Mouse (Mus musculus): Measurements from ENCODE around the gene Slc43a1. TPM values are rescaled to one million over a fixed set of nuclear protein-coding genes. Genes with fewer than 3 reads are reported as not detected.

Slc43a1 gene
- total RNA-seq, 2 experiments from 2014 or later = 0.15 to 0.24 TPM

- intact Hi-C loops (cut with DNase I) = no loop called here
Measured at GRCm38 (mm10) chr2:84859991-84860780, 21.5 kb downstream of the Slc43a1 start.

GRCm38 (mm10) chr2:84861430-84861829, 22.8 kb downstream of the Slc43a1 start:
- intact Hi-C loops (cut with DNase I) = no loop called here
- DNase-seq (ENCODE audit: low spot score in 2 of 2) = no peak

More at GRCm38 (mm10) chr2:84859991-84860780, 21.5 kb downstream of the Slc43a1 start:
- DNase-seq (ENCODE audit: low spot score in 2 of 2) = no peak

DNA sequence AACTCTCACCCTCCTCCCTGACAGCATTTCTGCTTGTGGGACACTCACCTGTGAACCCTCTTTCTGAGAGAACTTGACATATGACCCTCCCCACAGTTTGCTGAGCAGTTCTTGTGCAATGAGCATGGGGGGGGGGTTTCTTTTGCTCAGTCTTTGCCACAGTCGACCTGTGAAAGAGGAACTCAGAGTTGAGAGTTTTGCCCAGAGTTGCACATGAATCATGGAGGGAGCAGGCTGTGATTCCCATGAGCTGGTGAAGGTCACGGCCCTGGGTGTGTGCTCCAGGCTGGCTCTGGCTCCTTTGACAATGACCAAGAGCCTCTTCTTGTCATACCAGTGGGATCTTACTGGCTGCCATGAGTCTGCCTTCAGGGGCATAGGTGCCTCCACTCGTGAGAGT, 23.6 kb downstream of the Slc43a1 start:
- intact Hi-C loops (cut with DNase I) = no loop called here
- DNase-seq (ENCODE audit: low spot score in 2 of 2) = no peak

- intact Hi-C loops (cut with DNase I) = no loop called here
Measured at GRCm38 (mm10) chr2:84865616-84866571, 27.2 kb downstream of the Slc43a1 start.

GRCm38 (mm10) chr2:84868521-84868943, 29.9 kb downstream of the Slc43a1 start:
- peak; percentile 83 to 92 for DNase-seq (ENCODE audit: low spot score in 2 of 2)
- intact Hi-C loops (cut with DNase I) = loop anchor here (2.0 kb wide), 1 partner anchor 20 kb away; no protein-coding TSS in a partner anchor

More at GRCm38 (mm10) chr2:84865616-84866571, 27.2 kb downstream of the Slc43a1 start:
- DNase-seq (ENCODE audit: low spot score in 2 of 2) = peak; percentile 75 to 83

- peak in 1 of 2 experiments; percentile 52 for DNase-seq (ENCODE audit: low spot score in 2 of 2)
- intact Hi-C loops (cut with DNase I) = loop anchor here (2.0 kb wide), 1 partner anchor 20 kb away; no protein-coding TSS in a partner anchor
Measured at GRCm38 (mm10) chr2:84868977-84869376, 30.3 kb downstream of the Slc43a1 start.

DNA sequence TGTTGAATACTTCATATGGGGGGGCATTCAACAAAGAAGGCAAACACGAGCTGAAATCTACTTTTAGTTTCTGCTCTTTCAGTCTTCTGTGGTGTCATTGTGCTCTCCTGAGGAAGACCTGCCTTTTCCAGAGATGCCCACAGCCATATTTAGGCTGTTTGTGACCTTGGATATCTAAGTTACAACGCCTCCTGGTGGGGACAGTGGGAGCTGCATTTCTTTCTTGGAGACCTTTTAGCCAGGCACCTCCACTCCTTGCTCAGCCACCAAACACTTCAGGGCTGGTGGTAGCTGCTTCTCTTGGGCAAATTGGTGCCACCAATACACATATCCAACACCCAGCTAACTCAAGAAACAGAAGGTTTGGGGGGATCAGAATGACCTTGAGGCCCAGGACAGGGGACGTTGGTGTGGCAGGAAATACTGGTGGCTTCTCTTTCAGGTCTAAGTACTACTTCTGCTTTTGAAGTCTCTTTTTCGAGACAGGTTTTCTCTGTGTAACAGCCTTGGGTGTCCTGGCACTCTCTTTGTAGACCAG, 32.0 kb downstream of the Slc43a1 start:
- intact Hi-C loops (cut with DNase I) = no loop called here
- no peak for DNase-seq (ENCODE audit: low spot score in 2 of 2)

GRCm38 (mm10) chr2:84872105-84872716, 33.6 kb downstream of the Slc43a1 start:
- no peak for DNase-seq (ENCODE audit: low spot score in 2 of 2)
- intact Hi-C loops (cut with DNase I) = no loop called here

GRCm38 (mm10) chr2:84875842-84876241, 37.2 kb downstream of the Slc43a1 start:
- intact Hi-C loops (cut with DNase I) = no loop called here
- no peak for DNase-seq (ENCODE audit: low spot score in 2 of 2)

DNA sequence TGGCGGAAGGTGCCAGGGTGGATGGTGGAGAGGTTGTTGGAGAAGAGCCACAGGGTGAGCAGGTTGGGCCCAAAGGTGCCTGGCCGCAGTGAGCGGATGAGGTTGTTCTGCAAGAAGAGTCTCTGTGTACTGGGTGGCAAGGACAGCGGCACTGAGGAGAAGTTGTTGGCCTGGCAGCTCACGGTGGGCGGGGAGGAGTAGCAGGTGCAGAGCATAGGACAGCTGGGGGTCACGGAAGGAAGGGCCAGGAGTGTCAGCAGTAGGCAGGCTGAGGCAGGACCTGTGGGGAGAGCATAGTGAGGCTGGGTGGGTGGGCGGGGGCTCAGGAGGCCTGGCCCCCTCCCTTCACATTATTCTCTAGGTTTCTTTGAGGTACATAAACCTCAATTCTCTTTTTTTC, 41.9 kb downstream of the Slc43a1 start:
- intact Hi-C loops (cut with DNase I) = no loop called here
- no peak for DNase-seq (ENCODE audit: low spot score in 2 of 2)

GRCm38 (mm10) chr2:84882606-84883005, 44.0 kb downstream of the Slc43a1 start:
- peak; percentile 82 to 84 for DNase-seq (ENCODE audit: low spot score in 2 of 2)
- intact Hi-C loops (cut with DNase I) = no loop called here

DNA sequence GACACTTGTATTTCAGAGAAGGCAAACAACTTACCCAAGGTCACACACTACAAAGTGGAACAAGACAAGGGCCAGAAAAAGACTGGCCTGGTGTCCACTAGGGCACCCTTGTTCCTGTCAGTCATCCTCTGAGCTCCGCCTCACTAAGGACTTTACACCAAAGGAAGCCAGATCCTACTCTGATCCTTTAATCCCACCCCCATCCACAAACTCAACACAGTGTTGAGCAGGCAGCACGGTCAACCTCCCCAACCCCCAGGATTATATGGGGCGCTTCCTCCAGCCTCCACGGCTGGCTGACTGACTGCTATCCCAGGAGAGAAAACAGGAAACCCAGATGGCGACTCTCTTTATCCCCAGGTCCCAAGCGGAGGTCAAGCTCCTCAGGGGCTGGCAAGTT, 44.4 kb downstream of the Slc43a1 start:
- DNase-seq (ENCODE audit: low spot score in 2 of 2) = peak; percentile 9 to 15
- intact Hi-C loops (cut with DNase I) = no loop called here

DNA sequence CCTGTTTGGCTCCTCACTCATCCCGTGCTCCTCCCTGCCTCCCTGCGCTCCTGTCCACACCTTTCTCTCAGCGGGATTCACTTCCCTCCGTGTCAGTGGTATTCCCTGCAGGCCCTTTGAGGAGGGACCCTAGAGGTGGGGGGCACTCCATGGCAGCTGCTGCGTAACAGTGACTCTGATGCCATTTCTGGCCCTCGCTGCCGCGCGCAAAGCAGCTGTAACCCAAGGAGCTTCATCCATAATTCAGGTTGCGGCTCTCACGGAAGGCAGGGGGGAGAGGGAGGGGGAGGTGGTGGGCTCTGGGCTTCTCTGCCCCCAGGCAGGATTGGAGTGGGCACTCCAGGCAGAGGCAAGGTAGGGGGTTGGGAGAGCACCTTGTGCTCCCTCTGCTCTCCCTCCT, 44.9 kb downstream of the Slc43a1 start:
- intact Hi-C loops (cut with DNase I) = no loop called here
- peak in 1 of 2 experiments; percentile 16 for DNase-seq (ENCODE audit: low spot score in 2 of 2)

DNA sequence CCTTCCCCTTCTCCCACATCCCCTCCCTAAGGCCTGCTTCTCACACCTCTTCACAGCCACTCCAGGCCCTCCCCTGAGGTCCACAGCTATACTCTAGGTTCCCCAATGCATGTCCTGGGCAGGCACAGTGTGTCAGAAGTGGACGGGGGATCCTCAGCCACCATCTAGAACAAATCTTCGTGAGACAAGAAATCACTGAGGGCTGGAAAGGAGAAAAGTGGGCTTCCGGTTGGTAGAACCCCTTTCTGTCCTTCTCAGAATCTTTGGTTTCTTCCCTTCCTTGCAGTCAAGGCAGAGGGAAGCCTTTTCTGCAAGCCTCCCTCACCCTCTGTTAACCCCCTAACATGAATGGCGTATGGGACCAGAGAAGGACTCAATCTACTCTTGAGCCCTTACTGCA, 45.3 kb downstream of the Slc43a1 start:
- intact Hi-C loops (cut with DNase I) = no loop called here
- DNase-seq (ENCODE audit: low spot score in 2 of 2) = peak in 1 of 2 experiments; percentile 4

DNA sequence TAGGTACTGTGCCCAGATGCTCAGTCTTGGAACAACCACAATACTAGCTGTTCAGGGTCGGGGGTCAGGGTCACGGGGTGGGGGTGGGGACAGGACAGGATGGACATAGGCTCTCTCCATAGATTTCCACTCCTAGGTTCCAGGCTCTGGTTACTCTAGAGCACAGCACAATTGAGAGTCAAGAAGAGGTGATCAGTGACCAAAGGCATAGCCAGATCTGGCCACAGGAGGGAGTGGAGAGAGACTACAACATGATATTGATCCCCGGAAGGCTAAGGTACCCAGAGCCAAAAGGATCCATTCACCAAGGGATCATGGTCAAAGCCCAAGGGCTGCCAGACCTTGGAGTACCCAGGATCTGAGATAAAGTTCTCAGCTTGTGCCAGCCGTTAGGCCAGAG, 46.0 kb downstream of the Slc43a1 start:
- peak in 1 of 2 experiments; percentile 3 for DNase-seq (ENCODE audit: low spot score in 2 of 2)
- intact Hi-C loops (cut with DNase I) = loop anchor here (5.0 kb wide), 1 partner anchor 123 kb away; no protein-coding TSS in a partner anchor

DNA sequence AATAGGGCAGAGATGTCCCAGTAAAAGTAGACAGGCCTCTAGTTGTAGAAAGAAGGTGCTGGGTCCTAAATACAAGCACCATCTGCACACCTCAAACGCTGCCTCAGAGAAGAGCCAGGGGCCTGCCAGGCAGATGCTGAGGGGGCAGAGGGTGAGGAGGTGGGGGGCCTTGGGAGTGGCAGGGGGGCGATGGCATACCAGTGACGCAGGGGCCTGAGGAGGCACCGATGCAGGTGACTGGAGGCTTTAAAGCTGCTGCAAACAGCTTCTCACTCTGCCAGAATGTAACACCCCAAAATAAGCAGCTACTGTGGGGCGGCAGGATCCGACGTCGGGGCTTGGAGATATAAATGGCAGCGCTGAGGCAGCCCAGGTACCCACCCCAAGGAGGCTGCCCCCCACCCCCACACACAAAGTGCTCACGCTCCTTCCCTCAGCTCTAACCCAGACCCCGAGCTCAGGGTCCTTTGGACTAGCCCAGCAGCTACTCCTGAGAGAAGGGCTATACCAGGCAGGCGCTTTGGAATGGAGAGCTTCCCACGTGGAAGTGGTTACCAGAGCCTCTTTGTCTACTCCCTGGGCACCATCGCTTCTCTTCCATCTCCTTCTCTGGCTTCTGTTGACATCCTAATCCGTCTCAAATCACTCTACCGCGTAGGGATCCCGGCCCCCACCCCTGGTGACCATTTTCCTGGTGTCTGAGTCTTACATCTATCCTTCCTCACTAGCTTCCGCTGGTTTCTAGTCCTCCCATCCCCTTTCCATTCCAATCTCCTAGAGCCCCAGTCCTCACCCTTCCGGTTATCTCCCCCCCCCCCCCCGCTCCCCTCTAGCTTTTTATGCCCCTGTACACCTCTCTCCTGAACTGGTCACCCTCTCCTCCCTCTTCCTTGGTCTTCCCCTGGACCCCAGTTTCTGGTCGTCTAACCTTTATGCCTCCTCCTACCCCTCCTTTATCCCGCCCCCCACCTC, 46.7 kb downstream of the Slc43a1 start:
- peak in 1 of 2 experiments; percentile 22 for DNase-seq (ENCODE audit: low spot score in 2 of 2)
- intact Hi-C loops (cut with DNase I) = loop anchor here (5.0 kb wide), 1 partner anchor 122 kb away; no protein-coding TSS in a partner anchor

- intact Hi-C loops (cut with DNase I) = loop anchor here (5.0 kb wide), 1 partner anchor 121 kb away; no protein-coding TSS in a partner anchor
- DNase-seq (ENCODE audit: low spot score in 2 of 2) = peak in 1 of 2 experiments; percentile 39
Measured at GRCm38 (mm10) chr2:84886234-84886731, 47.6 kb downstream of the Slc43a1 start, which contains the start of gene Rtn4rl2. TSS of gene Rtn4rl2 (minus strand) at chr2:84886710.

Measured in left cerebral cortex, postnatal 14 days (tissue).